Mouse (Mus musculus) stomach, embryonic 15.5 days (tissue): ENCODE results near the gene Hoxa4. TPM values are rescaled to one million over a fixed set of nuclear protein-coding genes. Genes with fewer than 3 reads are reported as not detected.
A peak's percentile ranks its signal among the peaks of the same experiment; 100 is the strongest.

Experiments
- ATAC-seq: fragments of 200-750 bp; cut with Nextera tagmentation; 2 replicates; pipeline ENCODE4 v1.8.0; 2017; ENCODE audit warnings: low read depth, moderate number of reproducible peaks, moderate TSS enrichment; ENCODE audit not compliant: insufficient read depth, low FRiP score
- H3K27ac ChIP-seq: fragments of 300-500 bp; sonication (generic); 2 replicates; pipeline ENCODE4 v1.5.1; 2015; ENCODE audit warnings: mild to moderate bottlenecking, inconsistent platforms
- H3K27me3 ChIP-seq: fragments of 300-500 bp; sonication (generic); replicated peaks from 2 replicates; pipeline ENCODE4 v1.6.1; 2015; ENCODE audit warnings: inconsistent platforms
- H3K36me3 ChIP-seq: fragments of 300-500 bp; sonication (generic); 2 replicates; pipeline ENCODE4 v1.6.1; 2015; ENCODE audit warnings: inconsistent platforms
- H3K4me1 ChIP-seq: fragments of 300-500 bp; sonication (generic); 2 replicates; pipeline ENCODE4 v1.6.1; 2015; ENCODE audit warnings: inconsistent platforms
- H3K4me2 ChIP-seq: fragments of 300-500 bp; sonication (generic); 2 replicates; pipeline ENCODE4 v1.6.1; 2015; ENCODE audit warnings: mild to moderate bottlenecking, inconsistent platforms
- H3K4me3 ChIP-seq: fragments of 300-500 bp; sonication (generic); replicated peaks from 2 replicates; pipeline ENCODE4 v1.5.1; 2015; ENCODE audit warnings: inconsistent platforms
- H3K9ac ChIP-seq: fragments of 300-500 bp; sonication (generic); 2 replicates; pipeline ENCODE4 v1.6.1; 2015; ENCODE audit warnings: inconsistent platforms
- H3K9me3 ChIP-seq: fragments of 300-500 bp; sonication (generic); 2 replicates; pipeline ENCODE4 v1.6.1; 2016; ENCODE audit warnings: inconsistent platforms
- WGBS: fragments of 180-500 bp; shearing (Covaris S2); methylation state at CpG from one replicate; pipeline ENCODE4 v1.1.7; 2015; 5-methylcytosine and 5-hydroxymethylcytosine counted together
- polyA plus RNA-seq: library from polyadenylated mRNA; unstranded; fragments of >200 nt; fragmentation: Nextera tagmentation; extraction: Ambion mirVana; gene quantifications from 2 replicates; pipeline ENCODE4 v1.2.1, GENCODE M21; 2015

Hoxa4 gene
- polyA plus RNA-seq, 1 experiment from 2014 or later = 4.4 TPM

- 9% methylated on average over 13 of the region's 13 CpGs for WGBS
- ATAC-seq = no peak
- Histone ChIP-seq H3K4me2 (peak overlapping the region; percentile 50), H3K27ac (peak overlapping the region; percentile 70; the same call in 1 of the 2 replicates), H3K9ac (no peak overlapping the region; the same call in 1 of the 2 replicates), H3K27me3 (peaks cover 87% of the 10 kb centered on the region), H3K36me3 (no peaks in the 10 kb centered on the region), H3K4me1 (peaks cover 23% of the 10 kb centered on the region), H3K4me3 (peak overlapping the region; percentile 43), H3K9me3 (no peaks in the 10 kb centered on the region)
Measured at GRCm38 (mm10) chr6:52211961-52212360, 20.4 kb upstream of the Hoxa4 start.

- Histone ChIP-seq H3K27me3 (peaks cover 87% of the 10 kb centered on the region), H3K9ac (peak overlapping the region; percentile 20; the same call in 1 of the 2 replicates), H3K4me3 (peak overlapping the region; percentile 43), H3K4me2 (peak overlapping the region; percentile 50), H3K27ac (0 out of 2 replicates have a peak overlapping the region, but pooled peaks have one; percentile 70), H3K4me1 (peaks cover 20% of the 10 kb centered on the region), H3K36me3 (no peaks in the 10 kb centered on the region), H3K9me3 (no peaks in the 10 kb centered on the region)
- ATAC-seq = peak; percentile 43; the same call in 1 of the 2 replicates
- WGBS = 2% methylated on average over 37 of the region's 37 CpGs
Measured at GRCm38 (mm10) chr6:52211170-52211935, 19.8 kb upstream of the Hoxa4 start.

DNA sequence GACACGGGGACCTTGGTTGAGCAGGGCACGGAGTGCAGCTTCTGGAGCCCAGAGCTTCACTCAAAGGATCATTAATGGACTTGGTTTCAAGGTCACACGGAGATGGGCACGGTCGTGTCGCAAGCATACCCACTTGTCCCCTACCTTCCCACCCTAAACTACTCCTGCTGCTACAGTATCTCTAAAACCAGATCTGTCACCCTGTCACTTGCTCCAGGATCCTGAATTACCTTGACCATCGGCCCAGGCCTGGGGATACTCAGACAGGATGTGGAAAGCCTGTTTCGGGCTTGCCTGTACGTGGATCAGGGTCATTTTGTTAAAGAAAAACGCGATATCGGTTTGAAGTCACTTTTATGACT lies 18.1 kb upstream of the Hoxa4 start:
- H3K36me3 ChIP-seq = no peaks in the 10 kb centered on the region
- H3K27me3 ChIP-seq = peaks cover 86% of the 10 kb centered on the region
- H3K4me2 ChIP-seq = peak overlapping the region; percentile 75
- no peak for ATAC-seq
- H3K9me3 ChIP-seq = no peaks in the 10 kb centered on the region
- WGBS = 27% methylated on average over 12 of the region's 12 CpGs
- peak overlapping the region; percentile 0; the same call in 1 of the 2 replicates for H3K9ac ChIP-seq
- peaks cover 22% of the 10 kb centered on the region for H3K4me1 ChIP-seq
- H3K27ac ChIP-seq = peak overlapping the region; percentile 13; the same call in 1 of the 2 replicates
- H3K4me3 ChIP-seq = peak overlapping the region; percentile 38

DNA sequence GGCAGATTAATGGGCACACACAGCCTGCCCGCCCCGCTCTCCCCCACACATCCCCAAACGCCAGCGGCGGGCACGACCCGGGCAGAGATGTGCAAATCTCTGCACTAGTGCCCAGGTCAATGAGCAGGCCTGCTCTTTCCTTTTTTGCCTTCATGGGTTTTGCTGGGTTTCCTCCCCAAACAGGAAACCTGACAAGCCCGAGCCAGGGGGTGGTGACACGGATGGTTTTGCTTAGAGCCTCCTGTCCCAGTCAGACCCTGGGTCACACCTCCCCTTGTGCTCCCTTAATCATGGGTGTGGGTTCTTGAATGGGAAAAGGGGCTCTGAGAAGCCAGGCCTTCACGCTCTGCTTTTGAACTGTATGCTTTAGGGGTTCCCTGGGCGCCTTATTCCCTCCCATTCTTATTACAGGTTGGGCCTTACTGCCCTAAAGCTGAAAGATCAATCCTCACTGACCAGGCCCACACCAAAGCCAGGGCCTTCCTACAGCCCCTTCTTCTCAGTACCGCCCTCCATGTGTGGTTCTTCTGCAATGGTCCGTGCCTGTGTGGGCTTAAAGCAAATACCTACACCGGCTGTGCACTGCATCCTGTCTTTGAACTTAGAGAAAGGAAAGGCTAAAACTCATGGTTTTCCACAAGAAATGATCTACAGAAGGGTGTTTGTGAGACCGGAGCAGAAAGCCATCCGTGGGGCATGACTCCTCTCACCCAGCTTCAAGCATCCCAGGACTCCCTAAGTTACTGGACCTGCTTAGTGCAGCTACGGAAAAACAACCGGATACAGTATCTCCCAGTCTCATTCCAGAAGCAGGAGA lies 17.5 kb upstream of the Hoxa4 start:
- H3K4me1 ChIP-seq = peaks cover 26% of the 10 kb centered on the region
- H3K9ac ChIP-seq = peak overlapping the region; percentile 13; the same call in 1 of the 2 replicates
- WGBS = 20% methylated on average over 18 of the region's 18 CpGs
- no peak for ATAC-seq
- no peaks in the 10 kb centered on the region for H3K9me3 ChIP-seq
- H3K36me3 ChIP-seq = no peaks in the 10 kb centered on the region
- H3K27me3 ChIP-seq = peaks cover 84% of the 10 kb centered on the region
- H3K27ac ChIP-seq = peak overlapping the region; percentile 44
- peak overlapping the region; percentile 75 for H3K4me2 ChIP-seq
- peak overlapping the region; percentile 38 for H3K4me3 ChIP-seq

DNA sequence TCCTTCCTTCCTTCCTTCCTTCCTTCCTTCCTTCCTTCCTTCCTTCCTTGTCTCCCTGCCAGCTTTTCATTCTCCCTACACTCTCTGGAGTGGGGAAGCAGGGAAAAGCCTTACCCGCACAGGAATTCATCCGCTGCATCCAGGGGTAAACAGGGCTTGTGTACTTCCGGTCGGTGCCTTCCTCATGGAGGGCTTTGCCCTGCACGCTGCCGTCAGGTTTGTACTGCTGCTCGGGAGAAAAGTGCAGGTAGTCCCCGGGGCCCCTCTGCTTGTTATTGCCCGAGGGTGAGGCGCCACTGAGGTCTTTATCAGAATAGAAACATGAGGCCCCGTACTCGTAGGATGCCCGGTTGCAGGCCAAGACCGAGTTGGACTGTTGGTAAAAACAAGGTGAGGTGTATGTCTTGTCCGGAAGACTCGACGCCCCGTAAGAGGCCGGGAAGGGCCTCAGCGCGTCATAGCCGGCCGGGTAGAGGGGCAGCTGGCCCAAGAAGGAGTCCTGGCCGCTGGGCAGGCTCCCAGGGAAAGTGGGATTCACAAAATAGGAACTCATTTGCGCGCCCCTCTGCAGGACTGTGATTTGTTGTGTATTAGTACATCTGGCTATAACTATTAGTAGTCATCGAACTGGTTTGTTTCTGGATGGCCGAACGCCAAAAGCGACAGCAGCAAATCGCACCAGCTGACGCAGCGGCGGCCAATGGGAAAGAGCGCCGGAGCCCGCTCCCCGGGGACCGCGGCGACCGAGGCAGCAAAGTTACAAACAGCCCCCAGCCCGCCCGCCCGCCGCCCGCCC lies 16.7 kb upstream of the Hoxa4 start, which contains the start of gene Hoxa6:
TSS of gene Hoxa6 (minus strand) at position 651 of the 796 bp plus-strand sequence.
- H3K4me2 ChIP-seq = peak within 1 kb of the TSS; percentile 75
- H3K9ac ChIP-seq = peak within 1 kb of the TSS; percentile 13; the same call in 1 of the 2 replicates
- peaks cover 26% of the 10 kb centered on the region for H3K4me1 ChIP-seq
- WGBS = 5% methylated on average over 47 of the region's 47 CpGs
- H3K36me3 ChIP-seq = no peaks in the 10 kb centered on the region
- peak within 1 kb of the TSS; percentile 72 for H3K27ac ChIP-seq
- H3K4me3 ChIP-seq = peak within 1 kb of the TSS; percentile 38
- peaks cover 78% of the 10 kb centered on the region for H3K27me3 ChIP-seq
- no peaks in the 10 kb centered on the region for H3K9me3 ChIP-seq
- ATAC-seq = no peak

GRCm38 (mm10) chr6:52207684-52207976 lies 16.1 kb upstream of the Hoxa4 start:
- no peak for ATAC-seq
- Histone ChIP-seq H3K9ac (no peak overlapping the region), H3K27me3 (peaks cover 76% of the 10 kb centered on the region), H3K4me1 (peaks cover 20% of the 10 kb centered on the region), H3K36me3 (no peaks in the 10 kb centered on the region), H3K4me3 (0 out of 2 replicates have a peak overlapping the region, but pooled peaks have one; percentile 6), H3K9me3 (no peaks in the 10 kb centered on the region), H3K4me2 (peak overlapping the region; percentile 75; the same call in 1 of the 2 replicates), H3K27ac (peak overlapping the region; percentile 72; the same call in 1 of the 2 replicates)

DNA sequence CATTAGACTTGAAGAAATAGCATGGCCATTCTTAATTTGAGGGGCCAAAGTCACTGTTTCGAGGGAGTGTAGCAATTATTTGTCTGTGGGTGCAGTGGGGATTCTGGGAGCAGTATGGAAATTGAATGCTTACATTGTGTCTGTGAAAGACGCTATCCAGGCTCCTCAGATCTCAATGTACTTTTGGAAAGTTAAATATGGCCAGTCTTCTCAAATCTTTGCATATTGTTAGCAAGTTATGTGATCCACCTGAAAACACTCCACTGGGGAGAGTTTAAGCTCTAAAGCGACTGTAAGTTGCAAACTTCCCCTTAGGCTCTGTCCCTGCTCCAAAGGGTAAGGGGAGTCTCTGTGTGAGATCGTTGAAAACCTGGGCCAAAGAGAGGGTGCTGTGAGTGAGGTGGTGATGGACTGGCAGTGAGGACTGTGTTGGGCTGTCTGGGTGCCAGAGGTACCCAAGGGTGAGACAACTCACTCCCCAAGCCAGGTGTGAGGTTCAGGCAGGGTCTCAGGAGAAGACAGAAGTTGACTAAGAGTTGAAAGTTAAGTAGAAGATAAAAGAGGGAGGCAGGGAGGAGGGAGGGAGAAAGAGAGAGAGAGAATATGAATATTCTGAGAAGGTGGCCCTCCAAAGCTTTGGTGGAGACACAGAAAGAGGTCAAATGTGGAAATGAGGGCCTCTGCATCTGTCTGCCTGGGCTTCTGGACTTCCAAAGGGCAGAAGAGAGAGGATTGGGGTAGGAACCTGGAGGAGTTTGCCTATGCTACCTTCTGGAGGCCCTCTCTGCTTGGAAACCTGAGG lies 15.5 kb upstream of the Hoxa4 start:
- peaks cover 19% of the 10 kb centered on the region for H3K4me1 ChIP-seq
- WGBS = 21% methylated on average over 4 of the region's 4 CpGs
- H3K9me3 ChIP-seq = no peaks in the 10 kb centered on the region
- peaks cover 74% of the 10 kb centered on the region for H3K27me3 ChIP-seq
- no peak overlapping the region; the same call in 1 of the 2 replicates for H3K9ac ChIP-seq
- 0 out of 2 replicates have a peak overlapping the region, but pooled peaks have one; percentile 6 for H3K4me3 ChIP-seq
- H3K27ac ChIP-seq = peak overlapping the region; percentile 72; the same call in 1 of the 2 replicates
- H3K4me2 ChIP-seq = peak overlapping the region; percentile 75; the same call in 1 of the 2 replicates
- no peak for ATAC-seq
- no peaks in the 10 kb centered on the region for H3K36me3 ChIP-seq

DNA sequence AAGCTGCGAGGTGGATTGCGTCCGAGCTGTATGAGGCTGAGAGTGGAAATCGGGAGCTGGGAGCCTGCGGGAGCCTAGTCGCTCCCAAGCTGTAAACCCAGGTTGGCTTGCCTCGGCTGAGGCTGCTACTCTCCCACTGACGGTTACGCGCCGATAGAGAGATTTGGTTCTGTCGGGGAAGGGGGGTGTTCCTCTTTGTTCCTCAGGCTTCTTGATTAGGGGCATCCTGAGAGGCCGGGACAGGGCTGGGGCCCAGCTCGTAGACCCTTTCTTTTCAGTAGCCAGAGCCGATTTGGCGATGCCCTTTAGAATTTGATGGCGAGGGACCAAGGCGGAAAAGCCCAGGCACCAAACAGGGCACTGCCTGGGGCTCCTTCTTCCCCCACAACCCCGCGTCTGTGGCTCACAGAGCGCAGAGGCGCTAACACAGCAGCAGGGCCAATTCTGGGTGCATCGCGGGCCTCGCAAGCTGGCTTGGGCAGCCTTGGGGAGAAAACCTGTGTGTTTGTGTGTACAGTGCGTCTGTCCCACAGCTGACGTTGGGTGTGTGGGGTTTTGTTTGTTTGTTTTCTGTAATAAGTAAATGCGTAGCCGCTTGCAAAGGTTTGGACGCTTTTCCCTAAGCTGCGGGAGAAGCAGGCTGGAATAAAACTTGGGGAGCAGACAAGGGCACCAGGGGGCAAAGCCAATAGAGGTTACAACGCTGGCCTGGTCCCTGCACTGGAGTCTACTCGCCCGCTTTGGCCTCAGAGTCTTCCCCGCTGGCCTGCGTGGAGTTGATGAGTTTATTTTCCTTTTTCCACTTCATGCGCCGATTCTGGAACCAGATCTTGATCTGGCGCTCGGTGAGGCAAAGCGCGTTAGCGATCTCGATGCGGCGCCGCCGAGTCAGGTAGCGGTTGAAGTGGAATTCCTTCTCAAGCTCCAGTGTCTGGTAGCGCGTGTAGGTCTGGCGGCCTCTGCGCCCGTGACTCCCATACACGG lies 14.4 kb upstream of the Hoxa4 start:
- H3K27ac ChIP-seq = peak overlapping the region; percentile 72
- no peak for ATAC-seq
- peaks cover 64% of the 10 kb centered on the region for H3K27me3 ChIP-seq
- no peaks in the 10 kb centered on the region for H3K36me3 ChIP-seq
- peak overlapping the region; percentile 62 for H3K4me3 ChIP-seq
- H3K9me3 ChIP-seq = no peaks in the 10 kb centered on the region
- H3K9ac ChIP-seq = peak overlapping the region; percentile 21; the same call in 1 of the 2 replicates
- H3K4me1 ChIP-seq = peaks cover 10% of the 10 kb centered on the region
- 15% methylated on average over 55 of the region's 55 CpGs for WGBS
- H3K4me2 ChIP-seq = peak overlapping the region; percentile 75

DNA sequence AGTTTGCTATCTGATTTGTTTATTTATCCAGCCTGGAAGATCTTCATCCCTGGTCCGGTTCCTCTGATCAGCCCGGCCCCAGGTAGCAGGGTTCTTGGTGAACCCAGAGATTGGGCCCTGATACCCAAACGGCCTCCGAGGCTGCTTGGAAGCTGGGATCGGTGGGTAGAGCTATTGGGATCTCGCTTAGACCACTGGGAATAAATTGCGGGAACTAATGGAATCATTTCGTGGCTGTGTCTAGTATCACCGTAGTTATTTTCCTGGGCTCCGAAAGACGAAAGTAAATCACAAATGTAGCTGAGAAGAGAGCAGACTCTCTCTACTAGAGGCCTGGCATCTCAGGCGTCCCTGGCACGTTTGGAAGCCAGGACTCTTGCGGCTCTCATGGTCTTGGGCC lies 13.7 kb upstream of the Hoxa4 start:
- Histone ChIP-seq H3K9me3 (no peaks in the 10 kb centered on the region), H3K9ac (no peak overlapping the region), H3K27me3 (peaks cover 67% of the 10 kb centered on the region), H3K4me2 (peak overlapping the region; percentile 75), H3K36me3 (no peaks in the 10 kb centered on the region), H3K4me1 (peaks cover 10% of the 10 kb centered on the region), H3K27ac (peak overlapping the region; percentile 72), H3K4me3 (peak overlapping the region; percentile 62)
- no peak for ATAC-seq
- 18% methylated on average over 14 of the region's 14 CpGs for WGBS
